Mouse (Mus musculus): ENCODE results near the gene Cope. TPM values are rescaled to one million over a fixed set of nuclear protein-coding genes. Genes with fewer than 3 reads are reported as not detected.

The Cope gene
- polyA plus RNA-seq, 1 experiment from 2014 or later = 308 TPM

DNA sequence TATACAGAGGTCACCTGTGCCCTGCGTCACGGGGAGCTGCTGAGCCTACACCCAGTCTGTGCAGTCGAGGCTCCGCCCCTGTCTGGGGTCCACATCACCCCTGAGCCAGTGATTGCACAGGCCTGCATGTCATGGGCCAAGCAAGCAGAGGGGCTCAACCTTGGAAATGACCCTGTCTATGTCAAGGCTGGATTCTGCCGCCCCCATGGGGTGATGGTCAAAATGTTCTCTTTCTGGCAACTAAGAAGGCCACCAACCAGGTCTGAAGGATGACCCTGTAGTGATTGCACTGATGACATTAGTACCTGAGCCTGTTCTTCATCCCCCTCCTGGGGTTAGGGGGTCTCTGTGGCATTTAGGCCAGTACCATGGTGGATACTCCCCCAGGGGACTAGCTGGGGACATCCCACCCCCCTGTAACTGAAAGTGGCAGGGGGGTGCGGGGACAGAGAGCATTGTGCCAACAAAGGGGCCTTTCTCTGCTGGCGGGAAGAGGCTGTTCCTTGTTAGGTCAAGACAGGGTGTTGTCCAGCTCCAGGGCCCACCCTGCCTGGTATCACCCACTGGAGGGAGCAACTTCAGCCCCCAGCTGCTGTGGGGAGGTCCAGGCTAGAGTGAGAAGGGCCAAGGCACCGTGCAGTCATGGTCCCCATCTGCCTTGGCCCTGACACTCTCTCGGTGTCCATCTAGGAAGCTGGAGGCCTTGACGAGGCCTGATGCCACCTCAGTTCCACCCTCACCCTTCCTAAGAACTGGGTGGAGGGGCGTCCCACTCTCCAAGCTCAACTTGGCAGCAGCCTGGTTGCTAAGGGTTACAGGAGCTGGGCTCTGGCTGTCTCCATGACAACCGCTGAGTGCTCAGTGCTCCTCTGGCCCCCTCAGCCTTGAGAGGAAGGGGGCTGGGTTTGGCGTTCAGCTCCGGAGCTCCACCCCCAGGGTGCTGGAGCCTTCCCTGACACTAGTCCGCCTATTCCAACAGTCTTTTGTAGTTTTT is 14.5 kb downstream of the Cope start:
- Histone ChIP-seq H3K36me3 (peaks cover 23% of the 10 kb centered on the region), H3K27me3 (ENCODE audit: low read depth, poor library complexity, severe bottlenecking) (peaks cover 19% of the 10 kb centered on the region; the same call in 1 of the 2 replicates), H3K4me3 (peak overlapping the region; percentile 69), H3K4me1 (peaks cover 38% of the 10 kb centered on the region), H3K27ac (replicated peaks) (peak overlapping the region; percentile 85), H3K9me3 (replicated peaks) (no peaks in the 10 kb centered on the region)
- peak; percentile 86 for DNase-seq (ENCODE audit: low spot score)
- 10% methylated on average over 15 of the region's 15 CpGs for WGBS

DNA sequence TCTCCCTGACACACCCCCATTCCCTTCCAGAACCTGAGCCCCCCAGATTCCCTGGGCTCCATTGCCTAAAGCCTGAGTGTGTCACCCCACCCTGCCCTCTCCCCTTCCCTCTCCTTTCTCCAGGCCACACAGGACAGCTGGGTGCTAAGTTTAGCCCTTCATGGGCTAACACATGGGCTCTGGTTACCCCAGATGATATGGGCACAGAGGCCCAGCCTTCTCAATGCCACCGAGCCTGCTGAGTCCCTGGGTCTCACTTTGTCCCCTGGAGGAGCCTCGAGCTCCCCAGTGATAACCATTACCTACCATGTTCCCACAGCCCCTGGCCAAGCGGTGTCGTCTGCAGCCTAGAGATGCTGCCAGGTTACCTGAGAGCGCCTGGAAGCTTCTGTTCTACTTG is 15.6 kb downstream of the Cope start:
- Histone ChIP-seq H3K4me3 (peak overlapping the region; percentile 69), H3K4me1 (peaks cover 38% of the 10 kb centered on the region), H3K27ac (replicated peaks) (peak overlapping the region; percentile 85), H3K9me3 (replicated peaks) (no peaks in the 10 kb centered on the region), H3K27me3 (ENCODE audit: low read depth, poor library complexity, severe bottlenecking) (peaks cover 19% of the 10 kb centered on the region; the same call in 1 of the 2 replicates), H3K36me3 (peaks cover 14% of the 10 kb centered on the region)
- no peak for DNase-seq (ENCODE audit: low spot score)
- 87% methylated on average over 5 of the region's 5 CpGs for WGBS

DNA sequence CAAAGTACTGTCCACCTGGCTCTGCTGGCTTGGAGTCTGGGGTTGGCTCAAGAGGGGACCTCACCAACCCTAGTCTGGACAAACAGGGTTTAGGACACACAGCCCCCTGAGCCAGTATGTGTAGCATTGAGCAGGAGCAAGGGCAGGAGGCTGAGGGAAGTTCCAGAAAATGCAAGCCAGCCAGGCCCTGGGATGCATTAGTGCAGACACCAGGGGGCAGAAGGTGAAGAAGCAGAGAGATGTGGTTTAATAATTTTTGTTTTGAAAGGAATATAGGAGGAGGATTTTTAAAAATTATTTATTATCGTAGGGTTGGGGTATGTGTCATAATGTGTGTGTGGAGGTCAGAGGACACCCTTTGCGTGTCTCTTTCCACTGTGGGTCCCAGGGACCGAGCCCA is 21.4 kb downstream of the Cope start:
- Histone ChIP-seq H3K9me3 (replicated peaks) (no peaks in the 10 kb centered on the region), H3K27ac (replicated peaks) (no peak overlapping the region), H3K4me3 (no peak overlapping the region), H3K4me1 (peaks cover 2% of the 10 kb centered on the region; the same call in 1 of the 2 replicates), H3K36me3 (peaks cover 32% of the 10 kb centered on the region), H3K27me3 (ENCODE audit: low read depth, poor library complexity, severe bottlenecking) (peaks cover 6% of the 10 kb centered on the region)
- DNase-seq (ENCODE audit: low spot score) = no peak
- WGBS = 85% methylated on average over 3 of the region's 3 CpGs

DNA sequence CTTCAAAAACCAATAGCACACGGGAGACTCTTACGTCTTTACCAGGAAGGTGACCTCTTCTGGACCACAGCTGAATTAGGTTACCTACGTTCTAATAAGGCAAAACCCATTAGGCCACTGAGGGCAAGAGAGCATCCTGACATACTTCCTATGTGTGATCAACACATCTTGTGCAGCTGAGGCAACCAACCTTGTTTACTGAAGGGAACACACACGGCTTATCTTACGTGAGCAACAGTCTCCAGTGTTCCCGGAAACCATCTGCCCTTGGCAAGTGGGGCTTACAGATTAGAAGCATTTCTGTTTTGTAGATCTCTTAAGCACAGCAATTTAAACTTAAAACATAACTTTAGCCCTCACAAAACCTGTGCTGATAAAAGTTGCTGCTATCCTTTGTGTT is 25.2 kb downstream of the Cope start:
- peaks cover 46% of the 10 kb centered on the region for H3K36me3 ChIP-seq
- no peaks in the 10 kb centered on the region for H3K9me3 ChIP-seq (replicated peaks)
- no peak for DNase-seq (ENCODE audit: low spot score)
- WGBS = 90% methylated on average over 6 of the region's 6 CpGs
- H3K4me1 ChIP-seq = peaks cover 40% of the 10 kb centered on the region
- no peak overlapping the region for H3K4me3 ChIP-seq
- no peak overlapping the region for H3K27ac ChIP-seq (replicated peaks)
- H3K27me3 ChIP-seq (ENCODE audit: low read depth, poor library complexity, severe bottlenecking) = peaks cover 36% of the 10 kb centered on the region

GRCm38 (mm10) chr8:70329124-70329834 is 27.0 kb downstream of the Cope start, which contains the start of gene Gdf1:
Gene Gdf1 (plus strand): TSS chr8:70329817.
- H3K4me1 ChIP-seq = peaks cover 40% of the 10 kb centered on the region
- peaks cover 55% of the 10 kb centered on the region for H3K36me3 ChIP-seq
- peak within 1 kb of the TSS; percentile 40 for H3K4me3 ChIP-seq
- H3K27me3 ChIP-seq (ENCODE audit: low read depth, poor library complexity, severe bottlenecking) = peaks cover 36% of the 10 kb centered on the region
- no peaks in the 10 kb centered on the region for H3K9me3 ChIP-seq (replicated peaks)
- DNase-seq (ENCODE audit: low spot score) = no peak
- peak within 1 kb of the TSS; percentile 75 for H3K27ac ChIP-seq (replicated peaks)
- WGBS = 19% methylated on average over 14 of the region's 14 CpGs

GRCm38 (mm10) chr8:70329835-70330740 is 27.8 kb downstream of the Cope start:
- Histone ChIP-seq H3K4me1 (peaks cover 40% of the 10 kb centered on the region), H3K27me3 (ENCODE audit: low read depth, poor library complexity, severe bottlenecking) (peaks cover 36% of the 10 kb centered on the region), H3K9me3 (replicated peaks) (no peaks in the 10 kb centered on the region), H3K4me3 (peak overlapping the region; percentile 40), H3K27ac (replicated peaks) (peak overlapping the region; percentile 75), H3K36me3 (peaks cover 60% of the 10 kb centered on the region)
- 3% methylated on average over 45 of the region's 45 CpGs for WGBS
- peak; percentile 67 for DNase-seq (ENCODE audit: low spot score)

DNA sequence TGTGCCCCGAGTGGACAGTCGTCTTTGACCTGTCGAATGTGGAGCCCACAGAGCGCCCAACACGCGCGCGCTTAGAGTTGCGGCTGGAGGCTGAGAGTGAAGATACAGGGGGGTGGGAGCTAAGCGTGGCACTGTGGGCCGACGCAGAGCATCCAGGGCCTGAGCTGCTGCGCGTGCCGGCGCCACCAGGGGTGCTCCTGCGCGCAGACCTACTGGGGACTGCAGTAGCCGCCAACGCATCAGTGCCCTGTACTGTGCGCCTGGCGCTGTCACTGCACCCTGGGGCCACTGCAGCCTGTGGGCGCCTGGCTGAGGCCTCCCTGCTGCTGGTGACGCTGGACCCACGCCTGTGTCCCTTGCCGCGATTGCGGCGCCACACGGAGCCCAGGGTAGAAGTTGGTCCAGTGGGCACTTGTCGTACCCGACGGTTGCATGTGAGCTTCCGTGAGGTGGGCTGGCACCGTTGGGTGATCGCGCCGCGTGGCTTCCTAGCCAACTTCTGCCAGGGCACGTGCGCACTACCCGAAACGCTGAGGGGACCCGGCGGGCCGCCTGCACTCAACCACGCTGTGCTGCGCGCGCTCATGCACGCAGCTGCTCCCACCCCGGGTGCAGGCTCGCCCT is 28.5 kb downstream of the Cope start:
- Histone ChIP-seq H3K4me1 (peaks cover 40% of the 10 kb centered on the region), H3K4me3 (peak overlapping the region; percentile 40), H3K36me3 (peaks cover 64% of the 10 kb centered on the region), H3K27ac (replicated peaks) (peak overlapping the region; percentile 75), H3K9me3 (replicated peaks) (no peaks in the 10 kb centered on the region), H3K27me3 (ENCODE audit: low read depth, poor library complexity, severe bottlenecking) (peaks cover 36% of the 10 kb centered on the region)
- 22% methylated on average over 53 of the region's 53 CpGs for WGBS
- peak; percentile 82 for DNase-seq (ENCODE audit: low spot score)

DNA sequence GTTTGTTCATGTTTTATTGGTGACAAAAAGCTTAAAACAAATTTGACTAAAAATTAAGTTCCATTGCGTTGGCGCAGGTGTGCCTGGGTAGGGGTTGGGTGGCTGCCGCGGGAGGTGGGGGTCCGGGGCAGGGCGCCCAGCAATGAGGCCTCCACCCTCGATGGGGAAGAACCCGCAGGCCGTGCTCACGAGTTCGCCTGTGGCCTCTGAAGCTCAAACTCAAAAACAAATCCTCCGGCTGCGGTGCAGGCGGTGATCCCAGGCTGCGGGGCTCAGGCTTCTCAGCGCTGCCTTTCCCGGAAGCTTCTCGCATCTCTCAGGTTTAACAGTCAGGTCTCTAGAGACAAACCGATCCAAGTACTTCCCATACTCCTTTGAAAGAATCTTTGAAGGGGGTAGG is 29.2 kb downstream of the Cope start:
- peaks cover 36% of the 10 kb centered on the region for H3K27me3 ChIP-seq (ENCODE audit: low read depth, poor library complexity, severe bottlenecking)
- no peaks in the 10 kb centered on the region for H3K9me3 ChIP-seq (replicated peaks)
- H3K36me3 ChIP-seq = peaks cover 71% of the 10 kb centered on the region
- 62% methylated on average over 19 of the region's 19 CpGs for WGBS
- H3K27ac ChIP-seq (replicated peaks) = peak overlapping the region; percentile 46; the same call in 1 of the 2 replicates
- peaks cover 40% of the 10 kb centered on the region for H3K4me1 ChIP-seq
- DNase-seq (ENCODE audit: low spot score) = no peak
- no peak overlapping the region for H3K4me3 ChIP-seq

- peaks cover 74% of the 10 kb centered on the region for H3K36me3 ChIP-seq
Observed at GRCm38 (mm10) chr8:70332070-70332877, 30.0 kb downstream of the Cope start.

DNA sequence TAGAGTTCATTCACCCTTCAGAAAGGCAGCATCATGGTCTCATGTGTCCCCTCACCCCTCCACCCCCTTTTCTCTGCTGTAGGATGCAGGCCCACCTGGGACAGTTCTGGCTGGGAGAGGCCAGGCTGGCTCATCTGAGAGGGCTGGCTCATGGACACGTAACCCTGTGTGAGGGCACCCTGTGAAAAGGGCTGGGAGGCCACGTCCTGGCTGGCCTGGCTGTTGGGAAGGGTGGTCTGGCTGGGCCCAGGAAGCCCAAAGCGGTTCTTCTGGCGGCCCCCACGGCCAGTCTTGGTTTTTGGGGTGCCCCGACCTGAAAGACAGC is 30.5 kb downstream of the Cope start:
- Histone ChIP-seq H3K4me1 (peaks cover 40% of the 10 kb centered on the region), H3K9me3 (replicated peaks) (no peaks in the 10 kb centered on the region), H3K4me3 (no peak overlapping the region), H3K36me3 (peaks cover 74% of the 10 kb centered on the region), H3K27ac (replicated peaks) (no peak overlapping the region), H3K27me3 (ENCODE audit: low read depth, poor library complexity, severe bottlenecking) (peaks cover 36% of the 10 kb centered on the region)
- WGBS = 95% methylated on average over 6 of the region's 6 CpGs
- no peak for DNase-seq (ENCODE audit: low spot score)

More at GRCm38 (mm10) chr8:70332070-70332877, 30.0 kb downstream of the Cope start:
- H3K9me3 ChIP-seq (replicated peaks) = no peaks in the 10 kb centered on the region
- peak overlapping the region; percentile 25; the same call in 1 of the 2 replicates for H3K4me3 ChIP-seq
- 24% methylated on average over 41 of the region's 41 CpGs for WGBS
- H3K27ac ChIP-seq (replicated peaks) = 0 out of 2 replicates have a peak overlapping the region, but pooled peaks have one; percentile 14
- peaks cover 40% of the 10 kb centered on the region for H3K4me1 ChIP-seq
- peak; percentile 78 for DNase-seq (ENCODE audit: low spot score)
- H3K27me3 ChIP-seq (ENCODE audit: low read depth, poor library complexity, severe bottlenecking) = peaks cover 36% of the 10 kb centered on the region

DNA sequence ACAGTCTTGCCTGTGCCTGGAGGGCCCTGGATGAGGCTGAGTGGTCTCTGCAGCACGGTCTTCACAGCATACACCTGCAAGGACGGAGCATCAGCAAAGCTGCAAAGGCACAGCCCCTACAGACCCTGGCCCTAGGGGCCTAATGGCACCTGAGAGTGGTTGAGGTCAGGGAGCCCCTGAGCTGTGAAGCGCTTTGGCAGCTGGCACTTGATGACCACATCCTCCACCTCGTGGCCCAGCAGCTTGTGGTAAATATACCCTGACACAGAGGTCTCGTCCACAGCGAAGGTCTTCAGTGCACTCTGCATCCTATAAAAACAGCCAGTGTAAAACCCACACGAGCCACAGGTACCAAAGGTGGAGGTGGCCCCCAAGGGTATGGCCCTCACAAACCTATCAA is 36.6 kb downstream of the Cope start:
- Histone ChIP-seq H3K36me3 (peaks cover 100% of the 10 kb centered on the region), H3K27me3 (ENCODE audit: low read depth, poor library complexity, severe bottlenecking) (no peaks in the 10 kb centered on the region), H3K4me3 (no peak overlapping the region), H3K9me3 (replicated peaks) (no peaks in the 10 kb centered on the region), H3K27ac (replicated peaks) (no peak overlapping the region), H3K4me1 (no peaks in the 10 kb centered on the region)
- DNase-seq (ENCODE audit: low spot score) = no peak
- WGBS = 94% methylated on average over 7 of the region's 7 CpGs
